Mouse (Mus musculus) stomach, embryonic 14.5 days (tissue): ENCODE results near the gene Trpm5. TPM values are rescaled to one million over a fixed set of nuclear protein-coding genes. Genes with fewer than 3 reads are reported as not detected.

Source experiments
- ATAC-seq: fragments of 200-750 bp; cut with Nextera tagmentation; 2 replicates; pipeline ENCODE4 v1.8.0; 2017; ENCODE audit warnings: low read depth, moderate TSS enrichment; ENCODE audit not compliant: insufficient number of reproducible peaks, insufficient read depth, low FRiP score
- H3K27ac ChIP-seq: fragments of 300-500 bp; sonication (generic); 2 replicates; pipeline ENCODE4 v1.5.1; 2014; ENCODE audit warnings: mild to moderate bottlenecking, low read length, moderate library complexity, mixed read lengths
- H3K27me3 ChIP-seq: fragments of 300-500 bp; sonication (generic); 2 replicates; pipeline ENCODE4 v1.6.1; 2014; ENCODE audit warnings: low read length, control low read depth, mixed read lengths; ENCODE audit not compliant: control insufficient read depth, insufficient read depth
- H3K36me3 ChIP-seq: fragments of 300-500 bp; sonication (generic); 2 replicates; pipeline ENCODE4 v1.6.1; 2014; ENCODE audit warnings: mild to moderate bottlenecking, control low read depth, low read length, moderate library complexity, mixed read lengths; ENCODE audit not compliant: control insufficient read depth, insufficient read depth
- H3K4me1 ChIP-seq: fragments of 300-500 bp; sonication (generic); 2 replicates; pipeline ENCODE4 v1.6.1; 2014; ENCODE audit warnings: low read length, control low read depth, mixed read lengths; ENCODE audit not compliant: control insufficient read depth, insufficient read depth
- H3K4me2 ChIP-seq: fragments of 300-500 bp; sonication (generic); replicated peaks from 2 replicates; pipeline ENCODE4 v1.6.1; 2014; ENCODE audit warnings: low read depth, low read length, control low read depth
- H3K4me3 ChIP-seq: fragments of 300-500 bp; sonication (generic); 2 replicates; pipeline ENCODE4 v1.5.1; 2014; ENCODE audit warnings: low read depth, low read length, control low read depth
- H3K9ac ChIP-seq: fragments of 300-500 bp; sonication (generic); replicated peaks from 2 replicates; pipeline ENCODE4 v1.6.1; 2014; ENCODE audit warnings: low read depth, mild to moderate bottlenecking, control low read depth, low read length, moderate library complexity, mixed read lengths
- H3K9me3 ChIP-seq: fragments of 300-500 bp; sonication (generic); 2 replicates; pipeline ENCODE4 v1.6.1; 2016; ENCODE audit warnings: low read depth, low read length, control low read depth; ENCODE audit not compliant: control insufficient read depth
- WGBS: fragments of 180-500 bp; shearing (Covaris S2); extraction: QIAGEN DNeasy Blood & Tissue Kit; methylation state at CpG from one replicate; pipeline ENCODE4 v1.1.7; 2014; 5-methylcytosine and 5-hydroxymethylcytosine counted together
- polyA plus RNA-seq: library from polyadenylated mRNA; unstranded; fragments of >200 nt; fragmentation: Nextera tagmentation; extraction: Ambion mirVana; gene quantifications from 2 replicates; pipeline ENCODE4 v1.2.1, GENCODE M21; 2014

Gene Trpm5
- polyA plus RNA-seq, 1 experiment from 2014 or later, result 27.0 TPM

DNA sequence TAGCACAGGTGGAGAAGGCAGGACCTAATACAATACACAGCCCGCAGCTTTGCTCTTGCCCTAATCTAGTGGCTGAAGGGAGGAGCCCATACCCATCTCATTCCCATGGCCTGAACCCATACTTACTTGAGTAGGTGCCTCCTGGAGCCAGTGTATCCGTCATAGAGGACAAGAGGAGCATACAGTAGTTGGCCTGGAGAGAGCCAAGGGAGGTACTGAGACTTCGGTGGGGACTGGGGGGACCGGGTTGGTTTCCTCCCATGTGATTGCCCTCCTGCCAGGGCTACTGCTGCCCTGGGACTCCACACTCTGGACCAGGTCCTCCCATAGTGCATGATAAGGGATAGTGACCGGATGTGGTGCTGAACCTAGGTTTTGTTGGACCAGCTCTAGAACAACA, 21.8 kb downstream of the Trpm5 start:
- H3K9ac ChIP-seq, result no peak overlapping the region
- H3K4me1 ChIP-seq, result peaks cover 13% of the 10 kb centered on the region; the same call in 1 of the 2 replicates
- WGBS, result 84% methylated on average over 5 of the region's 5 CpGs
- H3K4me3 ChIP-seq, result no peak overlapping the region
- H3K27me3 ChIP-seq, result no peaks in the 10 kb centered on the region
- ATAC-seq, result no peak
- H3K4me2 ChIP-seq, result no peak overlapping the region
- H3K36me3 ChIP-seq, result peaks cover 23% of the 10 kb centered on the region
- no peaks in the 10 kb centered on the region for H3K9me3 ChIP-seq
- no peak overlapping the region for H3K27ac ChIP-seq

DNA sequence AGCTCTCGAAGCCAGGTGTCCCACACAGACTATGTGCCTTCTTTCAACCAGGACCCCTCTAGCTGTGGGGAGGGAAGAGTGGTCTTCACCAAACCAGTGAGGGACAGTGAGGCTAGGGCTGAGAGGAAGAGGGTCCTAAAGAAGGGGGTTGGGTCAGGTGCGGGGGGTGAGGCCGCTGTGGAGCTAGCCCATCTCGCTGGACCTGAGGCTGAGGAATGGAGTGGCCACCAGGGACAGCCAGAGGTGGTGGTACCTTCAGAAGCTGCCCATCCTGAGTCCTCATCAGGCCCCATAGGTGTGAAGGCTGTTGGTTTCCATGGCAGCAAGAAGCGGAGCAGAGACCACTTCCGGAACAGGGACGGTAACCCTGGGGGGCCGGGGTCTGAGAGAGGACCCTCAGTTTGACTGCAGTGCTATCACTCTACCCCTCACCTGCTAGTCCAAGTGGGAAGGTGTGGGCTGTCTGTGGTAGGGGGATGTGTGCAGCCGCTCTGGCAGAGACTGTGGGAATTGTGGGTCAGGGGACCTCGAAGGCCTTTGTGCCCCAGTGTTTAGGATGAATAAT, 23.9 kb downstream of the Trpm5 start:
- peak overlapping the region; percentile 92 for H3K4me2 ChIP-seq
- no peak for ATAC-seq
- peak overlapping the region; percentile 84 for H3K4me3 ChIP-seq
- peaks cover 38% of the 10 kb centered on the region for H3K36me3 ChIP-seq
- peaks cover 13% of the 10 kb centered on the region; the same call in 1 of the 2 replicates for H3K4me1 ChIP-seq
- no peak overlapping the region; the same call in 1 of the 2 replicates for H3K27ac ChIP-seq
- no peaks in the 10 kb centered on the region for H3K27me3 ChIP-seq
- no peaks in the 10 kb centered on the region for H3K9me3 ChIP-seq
- WGBS, result 86% methylated on average over 10 of the region's 10 CpGs
- H3K9ac ChIP-seq, result peak overlapping the region; percentile 75

DNA sequence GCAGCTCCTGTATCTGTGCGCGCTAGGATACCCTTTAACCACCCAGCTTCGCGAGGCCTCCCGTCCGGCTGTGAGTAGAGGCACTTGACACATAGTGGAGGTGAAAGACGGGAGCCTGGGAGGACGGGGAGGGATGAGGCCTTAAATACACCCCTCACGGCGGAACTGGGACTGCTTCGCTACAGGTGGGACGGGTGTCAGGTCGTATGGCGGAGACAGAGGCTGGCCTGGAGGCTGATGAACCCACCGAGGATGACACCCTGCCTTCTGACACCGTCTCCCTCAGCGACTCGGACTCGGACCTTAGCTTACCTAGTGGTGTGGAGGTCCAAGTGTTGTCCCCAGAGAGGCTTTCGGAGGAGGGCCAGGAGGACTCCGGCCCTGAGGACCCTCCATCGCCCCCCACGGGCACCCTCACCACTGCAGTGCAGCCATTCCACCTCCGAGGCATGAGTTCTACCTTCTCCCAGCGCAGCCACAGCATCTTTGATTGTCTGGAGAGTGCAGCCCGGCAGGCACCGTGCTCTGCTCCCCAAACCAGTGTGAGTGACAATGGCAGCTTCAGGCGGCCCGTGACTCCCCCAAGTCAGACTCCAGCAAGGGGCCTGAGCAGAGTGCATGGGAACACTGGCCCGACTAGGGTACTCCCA, 24.6 kb downstream of the Trpm5 start:
- H3K9ac ChIP-seq, result peak overlapping the region; percentile 75
- WGBS, result 10% methylated on average over 30 of the region's 30 CpGs
- no peak; the same call in 1 of the 2 replicates for ATAC-seq
- H3K27ac ChIP-seq, result peak overlapping the region; percentile 91
- no peaks in the 10 kb centered on the region for H3K9me3 ChIP-seq
- H3K4me1 ChIP-seq, result peaks cover 13% of the 10 kb centered on the region; the same call in 1 of the 2 replicates
- H3K4me3 ChIP-seq, result peak overlapping the region; percentile 84
- no peaks in the 10 kb centered on the region for H3K27me3 ChIP-seq
- H3K4me2 ChIP-seq, result peak overlapping the region; percentile 92
- H3K36me3 ChIP-seq, result peaks cover 46% of the 10 kb centered on the region

DNA sequence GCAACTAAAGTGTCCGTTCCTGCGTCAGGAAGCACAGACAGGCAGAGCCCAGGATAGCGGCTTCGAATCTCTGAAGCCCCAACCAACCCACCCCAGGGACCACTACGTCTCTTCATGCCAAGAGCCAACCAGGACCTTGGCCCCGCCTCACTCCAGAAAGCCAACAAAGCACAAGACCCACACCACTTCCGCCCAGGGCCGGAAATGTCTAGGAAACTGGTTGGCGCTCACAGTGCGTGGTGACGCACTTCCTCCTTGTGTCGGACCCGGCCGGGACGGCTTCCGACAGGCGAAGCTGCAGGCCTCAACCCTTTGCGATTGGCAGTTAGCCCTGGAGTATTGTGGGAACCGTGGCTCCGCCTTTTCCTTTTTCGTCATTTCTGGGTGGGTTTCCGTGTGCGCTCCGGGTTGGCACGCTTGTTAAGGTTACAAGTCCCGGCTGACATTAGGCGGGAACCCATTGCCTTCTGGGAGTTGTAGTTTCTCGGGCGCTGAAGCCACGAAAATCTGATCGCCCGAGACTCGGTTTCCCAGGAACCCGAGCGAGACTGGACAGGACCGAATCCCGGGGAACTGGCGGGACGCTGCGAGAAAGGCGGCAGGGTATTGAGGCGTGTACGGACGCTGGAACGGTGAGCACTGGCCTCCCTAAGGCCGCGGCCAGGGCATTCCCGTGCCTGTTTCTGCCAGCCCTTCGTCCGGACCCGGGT, 25.4 kb downstream of the Trpm5 start, which contains the start of gene Tssc4:
TSS of gene Tssc4 (plus strand) at position 368 of the 710 bp plus-strand sequence.
- H3K4me2 ChIP-seq, result peak within 1 kb of the TSS; percentile 92
- H3K27me3 ChIP-seq, result no peaks in the 10 kb centered on the region
- H3K36me3 ChIP-seq, result peaks cover 52% of the 10 kb centered on the region
- H3K27ac ChIP-seq, result peak within 1 kb of the TSS; percentile 96
- peak within 1 kb of the TSS; percentile 75 for H3K9ac ChIP-seq
- H3K4me3 ChIP-seq, result peak within 1 kb of the TSS; percentile 84
- peak; percentile 94 for ATAC-seq
- under 1% methylated on average over 51 of the region's 51 CpGs for WGBS
- H3K4me1 ChIP-seq, result peaks cover 13% of the 10 kb centered on the region; the same call in 1 of the 2 replicates
- no peaks in the 10 kb centered on the region for H3K9me3 ChIP-seq

DNA sequence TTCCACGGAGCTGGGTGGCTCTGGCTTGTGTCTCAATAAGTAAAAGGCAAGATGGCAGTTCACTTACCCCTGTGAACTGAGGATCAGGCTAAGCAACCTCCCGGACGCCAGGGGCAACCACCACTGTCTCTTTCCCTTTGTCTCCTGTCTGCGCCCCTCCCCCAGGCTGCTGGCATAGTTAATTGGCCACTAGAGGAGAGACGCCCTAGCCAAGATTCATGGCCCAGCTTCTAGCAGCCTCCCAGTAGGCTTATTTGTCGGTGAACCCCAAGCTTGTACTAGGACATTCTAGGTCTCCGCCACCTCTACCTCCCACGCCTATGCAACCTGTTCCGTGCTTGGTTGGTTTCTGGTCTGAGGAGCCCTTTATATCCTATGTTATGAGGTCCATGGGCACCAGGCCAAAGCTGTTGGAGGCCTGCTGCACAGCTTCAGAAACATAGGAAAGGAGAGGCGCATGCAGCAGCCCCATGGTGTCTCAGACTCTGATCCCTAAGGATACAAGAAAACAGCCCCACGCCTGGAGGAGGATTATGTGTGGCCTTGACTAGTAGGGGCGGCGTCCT, 26.0 kb downstream of the Trpm5 start:
- H3K4me1 ChIP-seq, result peaks cover 13% of the 10 kb centered on the region; the same call in 1 of the 2 replicates
- peak overlapping the region; percentile 18; the same call in 1 of the 2 replicates for H3K9ac ChIP-seq
- H3K27me3 ChIP-seq, result no peaks in the 10 kb centered on the region
- no peaks in the 10 kb centered on the region for H3K9me3 ChIP-seq
- H3K4me2 ChIP-seq, result peak overlapping the region; percentile 39
- peak overlapping the region; percentile 96 for H3K27ac ChIP-seq
- peaks cover 55% of the 10 kb centered on the region for H3K36me3 ChIP-seq
- peak overlapping the region; percentile 84 for H3K4me3 ChIP-seq
- 56% methylated on average over 13 of the region's 13 CpGs for WGBS
- ATAC-seq, result peak; percentile 1; the same call in 1 of the 2 replicates

DNA sequence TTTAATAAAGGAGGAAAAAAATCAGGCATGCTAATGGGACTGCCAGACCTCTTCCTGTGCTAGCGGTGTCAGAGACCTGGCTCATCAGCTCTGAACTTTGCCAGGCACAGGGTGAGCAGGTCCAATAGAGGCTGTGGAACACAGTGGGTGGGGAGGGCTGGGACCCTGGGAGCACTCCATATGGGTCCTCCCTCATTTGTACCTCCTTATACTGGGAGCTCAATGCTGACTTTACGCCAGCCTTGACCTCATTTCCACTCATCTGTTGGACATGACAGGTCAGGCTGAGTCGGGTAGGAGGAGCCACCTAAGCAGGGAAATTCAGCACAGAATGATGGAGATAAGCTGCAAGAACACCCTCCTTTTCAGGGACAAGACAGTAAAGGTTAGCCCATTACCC, 26.5 kb downstream of the Trpm5 start:
- H3K27me3 ChIP-seq, result no peaks in the 10 kb centered on the region
- no peak overlapping the region for H3K9ac ChIP-seq
- 82% methylated on average over 3 of the region's 3 CpGs for WGBS
- peaks cover 55% of the 10 kb centered on the region for H3K36me3 ChIP-seq
- H3K27ac ChIP-seq, result peak overlapping the region; percentile 96
- no peak overlapping the region for H3K4me3 ChIP-seq
- H3K4me2 ChIP-seq, result peak overlapping the region; percentile 39
- no peak for ATAC-seq
- H3K4me1 ChIP-seq, result peaks cover 13% of the 10 kb centered on the region; the same call in 1 of the 2 replicates
- no peaks in the 10 kb centered on the region for H3K9me3 ChIP-seq

DNA sequence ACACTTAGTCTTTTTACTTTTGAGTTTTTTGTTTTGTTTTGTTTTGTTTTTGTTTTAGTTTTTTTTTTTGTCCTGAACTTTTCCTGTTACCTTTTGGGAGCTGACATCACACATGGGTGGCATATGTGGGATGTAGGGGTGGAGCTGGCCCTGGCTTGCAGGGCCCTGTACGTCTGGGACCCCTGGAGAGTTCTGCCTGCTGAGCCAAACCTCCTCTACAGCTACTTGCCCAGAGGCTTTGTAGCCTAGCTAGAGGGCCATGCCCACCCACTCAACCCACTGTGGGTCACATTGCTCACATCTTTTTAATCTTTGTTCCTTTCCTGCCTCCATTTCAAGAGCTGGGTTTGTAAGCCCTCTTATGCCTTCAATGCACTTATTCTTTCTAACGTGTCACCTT, 27.0 kb downstream of the Trpm5 start:
- Histone ChIP-seq H3K27ac (peak overlapping the region; percentile 96; the same call in 1 of the 2 replicates), H3K4me2 (no peak overlapping the region), H3K27me3 (no peaks in the 10 kb centered on the region), H3K4me1 (peaks cover 16% of the 10 kb centered on the region; the same call in 1 of the 2 replicates), H3K4me3 (no peak overlapping the region), H3K36me3 (peaks cover 57% of the 10 kb centered on the region), H3K9me3 (no peaks in the 10 kb centered on the region), H3K9ac (no peak overlapping the region)
- 80% methylated on average over 2 of the region's 2 CpGs for WGBS
- no peak for ATAC-seq

DNA sequence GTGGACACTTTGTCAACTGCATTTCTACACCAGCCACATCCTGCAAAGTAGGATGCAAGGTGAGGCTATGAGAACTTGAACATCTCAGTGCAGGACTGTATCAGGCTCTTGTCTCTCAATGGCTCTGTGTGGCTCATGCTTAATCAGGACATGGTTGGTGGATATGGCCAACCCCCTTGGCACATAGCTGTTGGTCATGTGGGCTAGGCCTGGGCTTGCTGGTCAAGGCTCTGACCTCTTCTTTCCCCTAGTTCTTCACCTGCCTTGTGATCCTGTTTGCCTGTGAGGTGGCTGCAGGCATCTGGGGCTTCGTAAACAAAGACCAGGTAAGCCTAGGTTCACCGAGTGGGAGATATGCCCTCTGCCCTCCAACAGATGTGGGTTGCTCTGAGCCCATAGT, 28.8 kb downstream of the Trpm5 start:
- Histone ChIP-seq H3K27me3 (no peaks in the 10 kb centered on the region), H3K4me1 (peaks cover 15% of the 10 kb centered on the region; the same call in 1 of the 2 replicates), H3K36me3 (peaks cover 67% of the 10 kb centered on the region), H3K9me3 (no peaks in the 10 kb centered on the region), H3K27ac (no peak overlapping the region), H3K9ac (no peak overlapping the region), H3K4me2 (no peak overlapping the region), H3K4me3 (no peak overlapping the region)
- 84% methylated on average over 2 of the region's 2 CpGs for WGBS
- no peak for ATAC-seq
